Mouse (Mus musculus): ENCODE data around the gene Smim9.

Gene Smim9

DNA sequence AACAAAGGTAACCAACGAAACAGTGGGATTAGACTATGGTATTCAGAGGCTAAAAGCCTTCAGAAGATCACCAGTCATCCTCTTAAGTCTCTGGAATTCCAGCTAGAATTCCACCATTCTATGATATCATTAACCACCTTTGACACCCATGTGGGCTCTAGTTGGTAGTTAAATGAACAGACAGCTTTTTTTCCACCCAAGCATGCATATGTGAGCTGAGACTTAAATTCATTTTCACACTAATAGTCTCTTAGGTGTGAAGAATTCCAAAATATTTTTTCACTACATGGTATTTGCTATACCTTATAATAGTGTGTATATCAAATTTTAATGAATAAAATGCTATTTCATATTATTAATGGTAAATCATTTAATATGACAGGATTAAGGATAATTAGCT, at the start of gene Smim9:
Gene Smim9 (minus strand): TSS at position 101 of the 400 bp plus-strand sequence.
- DNase-seq (ENCODE audit: low spot score), result no peak

DNA sequence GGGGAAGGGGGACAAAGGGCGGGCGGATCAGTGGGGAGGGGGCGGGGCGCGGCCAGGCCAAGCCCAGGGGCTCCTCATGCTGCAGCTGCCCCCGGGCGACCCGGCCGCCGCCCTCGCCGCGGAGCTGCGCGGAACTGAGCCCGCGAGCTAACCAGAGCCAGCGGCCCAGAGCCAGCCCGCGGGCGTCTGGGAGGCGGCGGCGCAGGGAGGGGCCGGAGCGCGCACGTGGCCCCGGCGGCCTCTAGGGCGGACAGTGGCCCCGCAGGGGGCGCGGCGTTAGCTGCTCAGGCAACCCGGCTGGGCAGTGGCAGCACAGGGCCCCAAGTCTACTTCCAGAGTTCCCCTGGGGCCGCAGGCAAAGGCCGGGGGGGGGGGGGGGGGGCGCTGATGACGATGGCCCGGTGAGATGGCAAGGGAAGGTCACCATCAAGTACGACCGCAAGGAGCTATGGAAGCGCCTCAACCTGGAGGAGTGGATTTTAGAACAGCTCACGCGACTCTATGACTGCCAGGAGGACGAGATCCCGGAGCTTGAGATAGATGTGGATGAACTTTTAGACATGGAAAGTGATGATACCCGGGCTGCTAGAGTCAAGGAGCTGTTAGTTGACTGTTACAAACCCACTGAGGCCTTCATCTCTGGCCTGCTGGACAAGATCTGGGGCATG, 7.9 kb downstream of the Smim9 start:
- peak; percentile 29 for DNase-seq (ENCODE audit: low spot score)

DNA sequence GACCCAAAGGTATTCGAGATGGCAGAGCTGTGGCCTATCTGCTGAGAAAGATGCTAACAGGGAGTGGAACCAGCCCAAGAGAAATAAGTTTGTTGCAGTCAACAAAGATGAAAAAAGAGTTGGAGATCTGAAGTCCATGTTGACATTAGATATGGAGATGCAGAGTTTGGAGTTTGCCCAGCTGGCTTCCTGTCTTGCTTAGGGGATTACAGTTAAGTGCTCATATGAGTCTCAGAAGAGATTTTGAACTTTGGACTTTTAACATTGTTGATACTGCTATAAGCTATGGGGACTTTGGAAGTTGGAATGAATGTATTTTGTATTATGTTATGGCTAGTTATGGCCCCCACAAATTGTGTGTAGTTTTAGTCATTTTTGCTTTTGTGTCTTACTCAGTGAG, 11.3 kb downstream of the Smim9 start:
- DNase-seq (ENCODE audit: low spot score), result no peak

GRCm38 (mm10) chrX:75150304-75150703, 13.3 kb downstream of the Smim9 start:
- no peak for DNase-seq (ENCODE audit: low spot score)

DNA sequence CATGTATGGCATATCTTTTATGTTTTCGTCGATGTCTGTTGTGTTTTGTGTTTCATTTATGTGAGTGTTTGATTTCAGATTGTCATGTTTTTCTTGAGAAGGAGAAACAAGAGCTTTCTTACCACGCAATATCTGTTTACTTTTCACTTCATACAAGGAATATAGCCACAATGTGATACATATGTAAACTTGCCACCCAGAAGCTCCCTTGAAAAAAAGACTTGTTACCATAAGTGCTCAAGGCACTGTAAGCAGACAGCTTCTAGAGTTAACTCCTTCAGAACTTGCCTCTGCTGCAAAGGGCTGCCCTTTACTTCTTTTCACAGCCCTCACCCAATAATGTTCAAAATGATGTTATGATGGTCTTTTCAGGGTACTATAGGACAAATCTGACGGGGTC, 15.2 kb downstream of the Smim9 start:
- no peak for DNase-seq (ENCODE audit: low spot score)

GRCm38 (mm10) chrX:75143124-75143555, 20.4 kb downstream of the Smim9 start:
- peak; percentile 5 for DNase-seq (ENCODE audit: low spot score)

DNA sequence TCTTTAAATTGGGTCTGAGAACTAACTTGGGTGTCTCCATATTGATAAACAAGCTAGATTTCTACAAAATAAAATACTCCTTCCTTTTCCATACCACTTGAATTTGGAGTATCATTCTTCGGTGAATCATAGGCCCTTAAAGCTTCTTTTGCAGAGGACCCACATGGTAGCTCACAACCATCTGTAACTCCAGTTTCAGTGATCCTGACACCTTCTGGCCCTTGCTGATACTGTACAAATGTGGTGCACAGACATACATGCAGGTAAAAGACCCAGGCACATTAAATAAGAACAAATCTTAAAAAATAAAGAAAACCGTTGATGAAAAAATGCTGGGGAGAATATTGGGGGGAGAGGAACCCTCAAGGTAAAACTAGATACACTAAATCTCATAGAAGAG, 25.4 kb downstream of the Smim9 start:
- DNase-seq (ENCODE audit: low spot score), result no peak

DNA sequence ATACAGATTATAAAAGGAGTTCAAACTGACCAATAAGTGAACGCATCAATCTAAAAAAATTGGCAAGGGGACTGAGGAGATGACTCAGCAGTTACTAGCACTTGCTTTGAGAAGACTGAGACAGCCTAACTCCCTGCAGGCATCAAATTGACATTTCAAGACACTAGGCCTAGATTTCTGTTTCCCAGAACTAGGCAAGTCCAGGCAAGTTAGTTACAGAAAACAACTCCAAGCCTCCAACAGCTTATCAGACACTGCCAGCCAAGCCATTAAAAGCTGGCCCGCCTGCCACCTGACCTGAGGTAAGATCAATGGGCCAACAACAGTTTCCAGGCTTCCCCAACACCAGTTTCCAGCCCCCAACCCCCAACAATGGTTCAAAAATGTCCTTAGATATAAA, 25.8 kb downstream of the Smim9 start:
- no peak for DNase-seq (ENCODE audit: low spot score)

- no peak for DNase-seq (ENCODE audit: low spot score)
Measured at GRCm38 (mm10) chrX:75136938-75137337, 26.6 kb downstream of the Smim9 start.

DNA sequence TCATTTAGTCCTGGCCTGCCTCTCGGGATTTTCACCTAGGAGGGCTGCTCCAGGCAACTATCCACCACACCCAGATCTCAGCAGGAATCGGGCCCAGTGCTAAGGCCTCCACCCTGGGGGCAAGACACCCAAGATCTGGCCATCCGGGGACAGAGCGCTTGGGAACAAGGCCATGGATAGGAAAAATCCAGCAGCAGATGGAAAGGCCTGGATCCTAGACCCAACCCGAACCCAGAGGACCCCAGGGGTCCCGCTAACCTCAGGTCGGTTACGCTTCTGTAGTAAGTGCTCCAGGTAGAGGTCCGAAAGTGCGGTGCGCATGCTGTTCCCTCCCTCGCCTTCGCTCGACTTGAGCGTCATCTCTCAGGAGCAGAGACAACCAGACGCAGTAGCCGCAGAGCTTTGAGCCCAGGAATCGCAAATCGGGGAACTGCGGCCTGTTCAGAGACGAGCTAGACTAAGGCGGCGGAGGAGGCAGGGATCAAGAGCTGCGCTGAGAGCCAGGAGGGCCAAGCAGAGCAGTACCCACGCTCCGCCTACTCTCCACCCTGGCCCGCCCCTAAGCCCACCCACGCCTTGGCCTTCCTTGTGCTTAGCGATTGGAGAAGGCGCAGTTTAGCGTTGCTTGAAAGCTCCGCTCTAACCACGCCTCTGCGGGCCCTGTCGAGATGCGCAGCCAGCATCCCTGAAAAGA, 33.0 kb downstream of the Smim9 start, which contains the start of gene Mpp1:
Gene Mpp1 (minus strand): TSS at position 550 of the 694 bp plus-strand sequence.
- peak; percentile 80 for DNase-seq (ENCODE audit: low spot score)

DNA sequence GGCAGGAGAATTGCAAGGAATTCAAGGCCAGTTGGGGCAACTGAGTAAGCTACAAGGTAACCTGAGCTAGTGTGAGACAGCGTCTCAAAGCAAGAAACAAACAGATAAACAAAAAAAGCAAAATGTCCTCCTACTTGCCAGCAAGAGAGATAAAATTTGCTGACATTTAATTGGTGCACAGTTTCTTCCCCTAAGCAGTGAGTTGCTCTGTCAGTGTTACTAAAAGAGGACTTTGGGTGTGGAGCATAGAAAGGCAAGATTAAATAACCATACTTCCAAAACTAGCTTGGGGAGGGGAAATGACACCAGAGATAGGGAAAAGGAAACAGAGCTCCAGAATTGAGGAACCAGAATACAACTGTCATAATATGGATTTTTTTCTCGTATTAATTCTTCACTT, 34.1 kb downstream of the Smim9 start:
- DNase-seq (ENCODE audit: low spot score), result no peak

DNA sequence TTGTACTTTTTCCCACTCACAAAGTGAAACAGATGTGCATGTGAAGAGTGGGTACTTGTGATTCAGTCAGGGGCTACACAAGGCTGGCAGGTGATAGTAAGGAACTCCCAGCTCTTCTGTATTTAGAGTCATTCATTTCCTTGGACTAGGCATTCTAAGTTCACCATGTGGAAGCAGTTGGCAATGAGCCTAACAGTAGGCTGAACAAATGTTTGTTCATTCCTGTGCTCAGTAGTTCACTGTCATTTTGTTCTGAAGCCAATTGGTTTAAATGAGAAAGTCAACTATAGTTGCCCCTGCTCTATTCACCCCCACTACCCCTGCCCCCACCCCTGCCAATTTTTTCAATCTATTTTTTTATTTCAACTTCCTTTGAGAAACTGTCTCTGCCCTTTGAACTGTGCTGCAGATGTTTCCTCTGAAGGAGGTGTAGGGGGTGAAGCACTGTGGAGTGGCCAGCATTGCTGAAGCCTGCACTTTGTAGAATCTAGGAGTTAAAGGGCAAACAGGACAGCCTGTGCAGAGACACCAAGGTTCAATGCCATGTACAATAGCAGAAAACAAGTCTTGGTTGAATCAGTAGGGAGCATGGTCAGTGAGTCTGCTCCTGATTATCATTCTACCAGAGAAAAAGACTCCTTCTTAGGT, 35.1 kb downstream of the Smim9 start:
- peak; percentile 5 for DNase-seq (ENCODE audit: low spot score)

GRCm38 (mm10) chrX:75126893-75127292, 36.7 kb downstream of the Smim9 start:
- DNase-seq (ENCODE audit: low spot score), result no peak

DNA sequence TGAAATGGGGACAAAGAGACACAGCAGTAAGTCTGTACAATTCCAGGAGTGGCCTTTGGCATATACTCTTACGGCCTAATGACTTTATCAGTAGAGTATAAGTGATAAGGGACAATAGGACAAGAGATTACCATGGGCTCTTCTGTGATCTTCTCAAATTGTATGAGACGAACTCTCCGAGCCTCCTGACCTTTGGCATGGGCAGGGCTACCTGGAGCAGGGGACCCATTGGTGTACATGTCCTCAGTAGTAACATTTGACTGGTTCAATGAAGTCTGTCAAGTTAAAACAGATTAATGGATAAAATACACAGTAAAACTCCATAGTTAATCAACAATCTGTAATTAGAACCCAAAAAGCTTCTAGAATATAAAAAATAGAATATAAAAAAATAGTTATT, 38.0 kb downstream of the Smim9 start:
- no peak for DNase-seq (ENCODE audit: low spot score)

GRCm38 (mm10) chrX:75115550-75115949, 48.0 kb downstream of the Smim9 start:
- DNase-seq (ENCODE audit: low spot score), result no peak

- DNase-seq (ENCODE audit: low spot score), result no peak
Measured at GRCm38 (mm10) chrX:75102293-75102692, 61.3 kb downstream of the Smim9 start.

GRCm38 (mm10) chrX:75098799-75099198, 64.8 kb downstream of the Smim9 start:
- DNase-seq (ENCODE audit: low spot score), result no peak

DNA sequence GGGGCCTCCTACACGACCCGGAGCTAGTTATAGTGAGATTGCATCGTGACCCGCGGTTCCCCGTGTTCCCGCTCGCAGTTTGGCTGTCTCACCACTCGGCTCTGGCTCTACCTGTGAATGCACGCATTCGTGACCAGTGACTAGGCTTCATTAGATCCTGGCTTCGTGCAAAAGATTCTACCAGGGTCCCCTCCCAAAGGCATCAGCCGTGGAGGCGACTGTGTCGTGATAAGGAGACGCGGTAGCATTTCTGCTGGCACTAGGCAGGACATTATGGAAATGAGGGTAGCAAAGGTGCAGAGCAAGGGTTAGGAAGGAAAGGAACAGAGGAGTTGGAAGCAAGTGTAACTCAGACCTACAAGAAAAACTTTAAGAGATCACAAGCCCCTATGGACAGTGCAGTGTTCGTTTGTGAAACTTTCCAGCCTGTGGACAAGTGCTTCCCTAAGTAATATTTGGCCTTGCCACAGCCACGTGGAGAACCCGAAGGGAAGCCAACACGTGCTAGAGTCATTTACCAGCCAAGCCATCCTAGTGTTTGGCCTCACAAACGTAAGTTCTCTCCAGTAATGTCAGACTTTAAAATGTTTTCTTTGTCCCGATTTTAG, 67.3 kb downstream of the Smim9 start:
- peak; percentile 3 for DNase-seq (ENCODE audit: low spot score)

Measured in urinary bladder, postnatal 14 days (tissue).